Mouse (Mus musculus): ENCODE measurements around the gene Pou2f1. TPM values are rescaled to one million over a fixed set of nuclear protein-coding genes. Genes with fewer than 3 reads are reported as not detected.

Pou2f1 gene
- polyA plus RNA-seq, 1 experiment from 2014 or later: 35.0 TPM

DNA sequence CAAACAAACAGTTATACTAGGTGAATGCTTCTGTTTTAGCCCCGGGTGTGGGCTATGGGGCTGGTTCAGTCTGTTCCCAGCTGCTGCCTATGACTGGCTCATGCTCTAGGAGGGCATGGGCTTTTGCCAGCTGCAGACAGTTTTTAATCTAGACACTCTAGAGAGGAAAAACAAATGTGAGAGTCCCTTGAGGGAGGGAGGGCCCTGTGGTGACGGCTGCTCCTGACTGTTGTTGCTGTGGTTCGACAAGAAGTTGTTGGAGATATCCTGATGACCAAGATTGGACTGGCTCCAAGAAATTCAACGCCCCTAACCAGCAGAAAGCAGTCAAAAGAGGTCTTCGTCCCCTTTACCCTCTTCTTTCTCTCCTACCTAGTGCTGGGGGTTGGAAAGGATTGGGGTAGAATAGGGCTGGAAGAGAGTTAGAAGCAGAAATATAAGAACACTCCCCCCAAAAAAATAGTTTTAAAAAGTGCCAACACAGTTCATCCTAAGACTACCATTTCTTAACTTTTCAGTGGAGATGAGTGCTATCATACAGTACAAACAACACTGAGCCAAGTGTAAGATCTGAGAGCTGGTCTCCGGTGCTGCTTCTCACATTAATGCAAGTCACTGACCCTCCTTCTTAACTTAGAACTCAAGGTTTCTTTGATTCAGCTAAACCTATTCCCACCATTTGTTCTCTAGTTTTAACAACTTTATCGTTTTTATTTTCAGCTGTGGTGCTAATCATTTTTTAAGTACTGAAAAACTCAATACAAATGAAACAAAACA lies 25.6 kb downstream of the Pou2f1 start:
- Histone ChIP-seq H3K36me3 (ENCODE audit: control insufficient read depth, insufficient read depth, low read length) (no peaks in the 10 kb centered on the region), H3K4me2 (ENCODE audit: low read depth, low read length, severe bottlenecking) (no peak overlapping the region), H3K9me3 (ENCODE audit: control insufficient read depth, low read length) (no peaks in the 10 kb centered on the region), H3K9ac (ENCODE audit: low read length) (no peak overlapping the region), H3K27ac (ENCODE audit: low read depth, low read length) (no peak overlapping the region), H3K27me3 (ENCODE audit: control insufficient read depth, insufficient read depth, low read length) (no peaks in the 10 kb centered on the region), H3K4me3 (ENCODE audit: low read depth, low read length) (no peak overlapping the region), H3K4me1 (replicated peaks; ENCODE audit: control insufficient read depth, insufficient read depth, low read length) (no peaks in the 10 kb centered on the region)
- no peak for ATAC-seq (replicated peaks; ENCODE audit: low FRiP score)
- DNase-seq (ENCODE audit: low spot score): no peak
- WGBS: 83% methylated on average over 7 of the region's 7 CpGs

DNA sequence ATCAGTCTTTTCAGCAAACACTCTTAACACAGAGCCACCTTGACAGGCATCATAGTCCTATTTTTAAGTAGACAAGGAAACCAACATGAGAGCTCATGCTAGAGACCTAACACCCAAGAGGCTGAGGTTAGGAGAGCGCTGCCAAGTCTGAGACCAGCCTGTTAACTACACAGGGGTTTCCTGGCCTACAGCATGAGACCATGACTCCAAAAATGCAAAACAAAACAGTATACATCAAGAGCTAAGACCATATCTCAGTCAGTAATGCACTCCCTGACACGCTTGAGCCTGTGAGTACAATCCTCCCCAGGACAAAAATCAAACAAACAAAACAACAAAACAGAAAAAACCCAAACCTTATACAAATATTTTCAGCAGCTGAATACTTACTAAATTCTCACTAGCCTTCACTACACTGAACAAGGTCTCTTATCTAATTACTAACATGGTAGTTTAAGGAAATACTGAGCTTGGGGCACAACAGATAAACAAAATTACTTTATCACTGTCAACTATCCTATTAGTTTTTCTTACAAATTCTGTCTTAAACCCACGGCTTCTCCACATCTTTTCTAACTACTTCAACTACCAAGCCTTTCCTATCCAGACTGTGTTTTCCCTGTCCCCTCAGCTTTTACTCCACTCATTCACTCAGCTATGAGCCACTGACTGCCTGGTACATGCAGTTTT lies 33.3 kb downstream of the Pou2f1 start:
- no peak overlapping the region for H3K4me2 ChIP-seq (ENCODE audit: low read depth, low read length, severe bottlenecking)
- no peaks in the 10 kb centered on the region for H3K27me3 ChIP-seq (ENCODE audit: control insufficient read depth, insufficient read depth, low read length)
- WGBS: 93% methylated on average over 3 of the region's 3 CpGs
- no peak overlapping the region for H3K27ac ChIP-seq (ENCODE audit: low read depth, low read length)
- H3K4me1 ChIP-seq (replicated peaks; ENCODE audit: control insufficient read depth, insufficient read depth, low read length): peaks cover 4% of the 10 kb centered on the region; the same call in 1 of the 2 replicates
- ATAC-seq (replicated peaks; ENCODE audit: low FRiP score): no peak
- no peaks in the 10 kb centered on the region for H3K36me3 ChIP-seq (ENCODE audit: control insufficient read depth, insufficient read depth, low read length)
- H3K4me3 ChIP-seq (ENCODE audit: low read depth, low read length): no peak overlapping the region
- no peaks in the 10 kb centered on the region for H3K9me3 ChIP-seq (ENCODE audit: control insufficient read depth, low read length)
- no peak for DNase-seq (ENCODE audit: low spot score)
- no peak overlapping the region for H3K9ac ChIP-seq (ENCODE audit: low read length)

- Histone ChIP-seq H3K27ac (ENCODE audit: low read depth, low read length) (no peak overlapping the region), H3K27me3 (ENCODE audit: control insufficient read depth, insufficient read depth, low read length) (no peaks in the 10 kb centered on the region), H3K4me2 (ENCODE audit: low read depth, low read length, severe bottlenecking) (no peak overlapping the region), H3K4me3 (ENCODE audit: low read depth, low read length) (no peak overlapping the region), H3K36me3 (ENCODE audit: control insufficient read depth, insufficient read depth, low read length) (no peaks in the 10 kb centered on the region), H3K9me3 (ENCODE audit: control insufficient read depth, low read length) (no peaks in the 10 kb centered on the region), H3K9ac (ENCODE audit: low read length) (no peak overlapping the region), H3K4me1 (replicated peaks; ENCODE audit: control insufficient read depth, insufficient read depth, low read length) (peaks cover 4% of the 10 kb centered on the region; the same call in 1 of the 2 replicates)
- WGBS: 32% methylated on average over 4 of the region's 4 CpGs
- DNase-seq (ENCODE audit: low spot score): peak; percentile 56
- peak; percentile 67; the same call in 1 of the 2 replicates for ATAC-seq (replicated peaks; ENCODE audit: low FRiP score)
These were observed 35.3 kb downstream of the Pou2f1 start for GRCm38 (mm10) chr1:165967027-165967654.

DNA sequence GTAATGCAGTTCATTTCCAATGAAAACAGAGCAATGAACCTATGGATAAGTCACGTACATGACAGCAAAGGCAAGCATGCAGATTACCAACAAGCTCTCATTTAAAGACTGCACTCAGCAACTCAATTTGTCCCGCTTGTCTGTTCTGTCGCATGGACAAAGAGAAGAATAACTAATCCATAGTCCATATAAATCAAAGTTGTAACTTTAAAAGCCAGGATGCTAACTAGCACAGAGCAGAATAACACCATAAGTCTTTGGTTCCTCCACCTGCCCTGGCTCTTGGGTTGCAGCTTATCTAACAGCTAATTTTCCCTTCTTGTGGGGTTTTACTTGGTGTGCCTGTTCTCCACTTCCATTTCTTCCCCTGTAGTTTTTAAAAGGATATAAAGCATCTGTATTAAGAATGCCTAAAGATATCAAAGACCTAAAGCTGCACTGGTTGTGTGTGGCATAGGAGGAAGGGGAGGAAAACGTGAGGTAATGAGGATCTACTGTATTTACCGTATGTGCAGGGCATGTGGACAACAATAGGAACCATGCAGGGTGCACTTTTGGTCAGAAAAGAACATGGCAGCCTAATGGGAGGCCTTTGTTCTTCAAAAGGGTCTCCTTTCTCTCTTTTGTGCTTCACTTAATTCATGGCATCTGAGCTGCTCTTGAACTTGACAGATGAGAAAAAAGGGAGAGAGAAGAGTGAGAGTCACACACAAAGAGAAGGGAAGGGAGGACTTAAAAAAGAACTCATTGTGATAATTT lies 36.1 kb downstream of the Pou2f1 start:
- Histone ChIP-seq H3K4me2 (ENCODE audit: low read depth, low read length, severe bottlenecking) (no peak overlapping the region), H3K4me3 (ENCODE audit: low read depth, low read length) (no peak overlapping the region), H3K36me3 (ENCODE audit: control insufficient read depth, insufficient read depth, low read length) (no peaks in the 10 kb centered on the region), H3K4me1 (replicated peaks; ENCODE audit: control insufficient read depth, insufficient read depth, low read length) (peaks cover 4% of the 10 kb centered on the region; the same call in 1 of the 2 replicates), H3K27me3 (ENCODE audit: control insufficient read depth, insufficient read depth, low read length) (no peaks in the 10 kb centered on the region), H3K9ac (ENCODE audit: low read length) (no peak overlapping the region), H3K9me3 (ENCODE audit: control insufficient read depth, low read length) (no peaks in the 10 kb centered on the region), H3K27ac (ENCODE audit: low read depth, low read length) (peak overlapping the region; percentile 73; the same call in 1 of the 2 replicates)
- ATAC-seq (replicated peaks; ENCODE audit: low FRiP score) (peak; percentile 97), DNase-seq (ENCODE audit: low spot score) (peak; percentile 68)
- WGBS: 31% methylated on average over 5 of the region's 5 CpGs

- Histone ChIP-seq H3K4me3 (ENCODE audit: low read depth, low read length) (no peak overlapping the region), H3K27ac (ENCODE audit: low read depth, low read length) (no peak overlapping the region), H3K9ac (ENCODE audit: low read length) (no peak overlapping the region), H3K9me3 (ENCODE audit: control insufficient read depth, low read length) (no peaks in the 10 kb centered on the region), H3K4me2 (ENCODE audit: low read depth, low read length, severe bottlenecking) (no peak overlapping the region), H3K36me3 (ENCODE audit: control insufficient read depth, insufficient read depth, low read length) (no peaks in the 10 kb centered on the region), H3K27me3 (ENCODE audit: control insufficient read depth, insufficient read depth, low read length) (no peaks in the 10 kb centered on the region), H3K4me1 (replicated peaks; ENCODE audit: control insufficient read depth, insufficient read depth, low read length) (peaks cover 4% of the 10 kb centered on the region; the same call in 1 of the 2 replicates)
- 83% methylated on average over 6 of the region's 6 CpGs for WGBS
- ATAC-seq (replicated peaks; ENCODE audit: low FRiP score) (no peak), DNase-seq (ENCODE audit: low spot score) (no peak)
These were observed 40.7 kb downstream of the Pou2f1 start for GRCm38 (mm10) chr1:165961676-165962364.

DNA sequence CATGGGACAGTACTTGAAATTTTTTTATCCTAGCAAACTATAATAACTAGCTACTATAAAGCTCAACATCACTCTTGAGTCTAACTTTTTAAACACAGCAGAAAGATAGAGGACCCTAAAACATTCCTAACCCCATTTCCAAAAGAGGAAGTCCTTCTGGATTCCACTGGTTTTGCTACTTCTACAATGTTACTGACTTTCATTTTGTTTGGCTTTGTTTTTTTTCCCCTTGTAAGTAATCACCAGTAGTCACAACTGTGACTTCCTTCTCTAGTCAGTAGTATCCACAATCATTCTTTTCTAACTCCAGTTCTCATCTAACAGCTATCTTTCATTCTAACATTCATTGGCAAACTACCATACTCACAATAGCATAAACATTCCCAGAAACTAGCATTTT lies 44.3 kb downstream of the Pou2f1 start:
- Histone ChIP-seq H3K36me3 (ENCODE audit: control insufficient read depth, insufficient read depth, low read length) (no peaks in the 10 kb centered on the region), H3K9ac (ENCODE audit: low read length) (no peak overlapping the region), H3K9me3 (ENCODE audit: control insufficient read depth, low read length) (no peaks in the 10 kb centered on the region), H3K4me3 (ENCODE audit: low read depth, low read length) (no peak overlapping the region), H3K27me3 (ENCODE audit: control insufficient read depth, insufficient read depth, low read length) (no peaks in the 10 kb centered on the region), H3K27ac (ENCODE audit: low read depth, low read length) (no peak overlapping the region), H3K4me1 (replicated peaks; ENCODE audit: control insufficient read depth, insufficient read depth, low read length) (no peaks in the 10 kb centered on the region), H3K4me2 (ENCODE audit: low read depth, low read length, severe bottlenecking) (no peak overlapping the region)
- no peak for ATAC-seq (replicated peaks; ENCODE audit: low FRiP score)
- no peak for DNase-seq (ENCODE audit: low spot score)

DNA sequence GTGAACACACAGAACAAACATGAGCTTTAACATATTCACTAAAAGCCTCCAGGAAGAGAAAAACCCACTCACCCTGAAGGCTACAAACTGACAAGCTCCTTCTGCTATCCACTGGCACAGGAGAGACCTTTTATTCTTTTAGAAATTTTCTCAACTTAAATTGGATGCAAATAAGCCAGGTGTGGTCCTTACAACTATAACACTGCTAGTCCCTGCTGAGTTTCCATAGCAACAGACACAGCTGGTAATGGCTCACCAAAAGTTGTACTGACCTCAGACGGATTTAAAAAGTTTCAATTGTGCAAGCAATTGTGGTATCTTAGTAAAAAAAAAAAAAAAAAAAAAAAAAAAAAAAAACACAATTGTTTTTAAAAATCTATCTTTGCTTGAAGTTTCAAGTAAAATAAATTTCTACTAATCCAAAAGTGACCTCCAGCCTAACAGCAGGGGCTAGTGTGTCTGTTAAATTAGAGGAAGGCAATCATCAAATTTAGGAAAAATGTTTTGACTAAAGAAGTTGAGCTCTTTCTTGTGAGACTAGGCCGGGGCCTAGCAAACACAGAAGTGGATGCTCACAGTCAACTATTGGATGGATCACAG lies 54.2 kb downstream of the Pou2f1 start:
- no peak overlapping the region for H3K27ac ChIP-seq (ENCODE audit: low read depth, low read length)
- no peaks in the 10 kb centered on the region for H3K36me3 ChIP-seq (ENCODE audit: control insufficient read depth, insufficient read depth, low read length)
- no peaks in the 10 kb centered on the region for H3K4me1 ChIP-seq (replicated peaks; ENCODE audit: control insufficient read depth, insufficient read depth, low read length)
- no peak overlapping the region for H3K4me2 ChIP-seq (ENCODE audit: low read depth, low read length, severe bottlenecking)
- WGBS: 21% methylated on average over 2 of the region's 2 CpGs
- H3K9ac ChIP-seq (ENCODE audit: low read length): no peak overlapping the region
- DNase-seq (ENCODE audit: low spot score) (no peak), ATAC-seq (replicated peaks; ENCODE audit: low FRiP score) (peak; percentile 76)
- H3K27me3 ChIP-seq (ENCODE audit: control insufficient read depth, insufficient read depth, low read length): no peaks in the 10 kb centered on the region
- no peaks in the 10 kb centered on the region for H3K9me3 ChIP-seq (ENCODE audit: control insufficient read depth, low read length)
- H3K4me3 ChIP-seq (ENCODE audit: low read depth, low read length): no peak overlapping the region

Data from forebrain, embryonic 11.5 days (tissue).